Mouse (Mus musculus) forelimb bud, embryonic 11.5 days (tissue): ENCODE measurements at regions not wholly inside any gene's neighbourhood (a gene's known extent, or its start where the extent isn't known, plus 50 kb on each side); places are given as distances from the start of the nearest gene placed in this dataset.

Source experiments
- DNase-seq: peaks from one replicate; pipeline ENCODE4 v3.0.0-alpha.2; 2012; ENCODE audit warnings: low read depth, low spot score

DNA sequence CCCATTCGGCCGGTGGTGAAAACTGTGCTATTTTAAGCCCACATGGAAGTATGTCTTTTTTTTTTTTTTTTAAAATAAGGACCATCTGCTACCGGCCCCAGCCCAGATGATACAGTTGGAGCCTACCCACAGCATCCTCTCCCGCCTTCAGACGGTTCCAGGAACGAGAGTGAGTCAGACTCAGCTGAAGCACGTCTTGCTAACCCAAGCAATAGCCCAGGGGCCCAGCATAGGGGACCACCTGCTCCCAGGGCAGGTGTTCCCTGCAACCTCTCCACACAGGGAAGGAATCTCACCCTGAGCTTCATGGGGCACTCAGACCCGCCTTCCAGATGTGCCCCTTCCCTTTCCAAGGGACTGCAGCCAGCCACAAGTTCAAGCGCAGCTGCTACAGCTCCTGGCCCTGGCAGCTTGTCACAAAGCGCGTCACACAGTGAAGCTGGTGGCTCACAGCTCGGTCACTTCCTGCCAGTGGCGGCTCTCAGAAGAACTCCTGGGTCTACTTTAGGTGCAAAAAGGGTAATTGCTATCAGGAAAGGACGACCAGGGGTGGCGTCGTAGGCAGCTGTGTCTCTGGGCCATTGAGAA, 92.3 kb upstream of the Id2 start:
- DNase-seq, result peak; percentile 31

DNA sequence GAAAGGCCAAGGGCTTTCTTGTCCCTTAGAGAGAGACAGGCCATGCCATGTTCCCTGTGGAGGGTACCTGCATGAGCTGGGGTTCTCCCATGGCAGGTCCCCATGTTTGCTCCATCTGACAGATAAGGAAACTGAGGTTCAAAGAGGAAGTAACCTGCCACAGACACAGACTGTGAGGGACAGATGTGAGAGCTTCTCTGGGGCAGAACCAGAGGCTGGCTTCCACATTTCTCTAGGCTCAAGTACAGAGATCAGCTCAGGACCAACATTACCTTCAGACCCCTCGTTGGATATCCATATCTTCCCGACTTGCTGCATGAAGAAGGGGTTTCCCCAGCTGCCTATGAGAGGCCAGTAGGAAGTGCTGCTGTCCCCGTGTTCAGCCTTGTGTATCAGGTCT, 91.6 kb upstream of the Id2 start:
- DNase-seq, result no peak

DNA sequence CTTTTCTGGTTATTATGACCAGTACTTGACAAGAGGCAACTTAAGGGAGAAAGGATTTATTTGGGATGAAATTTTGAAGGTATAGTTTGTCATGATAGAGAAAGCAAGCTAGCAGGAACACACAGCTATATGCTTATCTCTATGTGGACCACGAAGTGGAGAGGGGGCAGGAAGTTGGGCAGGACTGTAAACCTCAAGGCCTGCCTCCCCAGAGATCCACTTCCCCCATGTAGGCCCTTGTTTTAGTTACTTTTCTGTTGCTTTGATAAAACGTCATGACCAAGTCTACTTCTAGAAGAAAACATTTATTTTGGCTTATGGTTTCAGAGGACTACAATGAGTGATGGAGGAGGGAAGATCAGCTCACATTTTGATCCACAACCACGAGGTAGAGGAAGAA, 90.3 kb upstream of the Id2 start:
- DNase-seq, result no peak

DNA sequence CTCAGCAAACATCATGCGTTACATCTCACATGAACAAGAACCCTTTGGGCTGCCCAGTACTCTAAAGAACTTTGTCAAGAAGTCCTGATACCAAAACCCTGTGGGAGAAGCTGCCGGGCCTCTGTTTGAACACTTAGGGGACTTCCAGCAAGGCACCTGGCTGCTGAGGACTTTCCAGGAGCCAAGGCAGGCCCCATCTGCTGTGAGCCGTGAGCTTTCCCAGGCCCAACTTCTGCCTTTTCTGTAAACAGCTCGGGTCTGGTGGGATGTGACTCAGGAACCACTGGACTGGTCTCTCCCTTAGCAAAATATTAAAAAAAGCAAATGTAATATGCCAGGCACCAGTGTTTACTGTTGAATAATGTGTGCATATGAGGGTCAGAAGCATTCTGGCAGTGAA, 85.7 kb upstream of the Id2 start:
- DNase-seq, result no peak

DNA sequence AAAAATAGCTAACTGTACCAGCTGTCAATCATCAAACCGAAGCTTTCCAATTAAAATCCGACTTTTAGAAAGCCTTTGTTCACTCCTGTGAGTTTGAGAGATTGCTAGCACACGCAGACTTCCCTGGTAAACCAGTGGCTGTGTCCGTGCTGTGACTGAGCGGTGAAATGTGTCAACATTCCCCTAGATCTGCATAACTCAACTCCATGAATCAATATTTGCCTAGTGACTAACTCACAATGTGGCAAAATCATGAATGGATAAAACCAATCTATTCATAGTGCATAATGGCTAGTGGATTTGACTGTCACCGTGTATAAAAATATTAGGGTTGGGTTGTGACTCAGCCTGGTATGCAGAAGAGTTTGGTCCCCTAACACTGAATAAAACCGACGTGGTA, 84.4 kb upstream of the Id2 start:
- no peak for DNase-seq

DNA sequence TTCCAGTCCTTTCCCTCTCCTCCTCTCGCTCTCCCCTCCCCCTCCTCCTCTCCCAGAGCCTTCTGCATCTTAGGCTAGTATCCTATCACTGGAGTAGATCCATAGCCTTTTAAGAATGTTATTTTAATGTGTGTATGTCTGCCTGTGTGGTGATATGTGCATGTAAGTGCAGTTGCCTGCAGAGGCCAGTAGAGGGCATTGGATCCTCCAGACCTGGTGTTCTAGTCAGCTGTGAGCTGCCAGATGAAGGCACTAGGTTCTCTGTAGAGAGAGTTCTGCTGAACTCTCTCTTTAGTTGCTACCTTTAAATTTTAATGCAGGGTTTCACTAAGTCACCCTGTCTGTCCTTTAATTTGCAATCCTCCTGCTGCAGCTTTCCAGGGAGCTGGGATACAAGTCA, 83.9 kb upstream of the Id2 start:
- no peak for DNase-seq

DNA sequence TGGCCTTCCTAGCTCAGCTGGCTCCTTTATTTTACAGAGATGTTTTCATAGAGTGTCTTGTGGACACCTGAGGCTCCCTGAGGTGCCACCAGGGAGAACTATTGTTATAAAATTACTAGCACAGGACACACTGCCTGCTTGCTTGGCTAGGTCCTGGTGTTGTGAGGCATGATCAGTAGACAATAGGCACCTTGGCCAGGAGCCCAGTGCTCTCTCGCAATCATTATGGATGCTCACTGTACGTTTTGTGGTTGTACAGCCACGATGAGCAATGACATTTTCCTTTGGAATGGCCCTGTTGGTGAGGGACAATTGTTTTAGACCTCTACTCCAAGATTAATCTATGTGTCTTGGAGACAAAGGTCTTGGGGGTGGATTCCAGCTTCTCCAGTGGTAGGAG, 83.3 kb upstream of the Id2 start:
- DNase-seq, result no peak

DNA sequence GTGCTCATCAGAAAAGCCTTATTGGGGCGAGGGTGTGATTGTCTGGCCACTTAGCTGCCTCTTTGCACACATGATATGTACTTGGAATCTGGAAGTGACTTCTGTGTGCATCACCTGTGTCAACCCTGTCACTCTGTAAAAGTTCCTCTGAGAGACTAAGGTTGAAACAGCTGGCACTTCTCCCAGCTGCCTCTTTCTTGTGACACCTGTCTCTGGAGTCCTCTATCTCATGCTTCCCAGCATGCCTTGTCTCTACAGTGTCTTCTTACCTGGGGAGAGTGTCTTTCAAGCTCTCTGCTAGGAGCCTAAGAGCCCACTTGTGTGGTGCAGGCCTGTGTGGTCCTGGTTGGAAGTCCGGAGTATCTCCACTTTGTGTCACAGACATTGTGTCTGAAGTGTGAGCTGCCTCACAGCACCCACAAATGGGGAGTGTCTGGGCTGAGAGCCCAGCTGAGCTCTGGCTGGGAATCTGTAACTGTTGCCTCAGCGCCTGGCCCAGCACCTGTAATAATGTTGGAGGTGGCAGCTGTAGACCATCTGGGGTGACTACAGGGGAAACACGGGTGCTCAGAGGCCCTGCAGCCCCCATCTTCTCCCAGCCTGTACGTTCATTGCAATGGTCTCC, 81.7 kb upstream of the Id2 start:
- no peak for DNase-seq

DNA sequence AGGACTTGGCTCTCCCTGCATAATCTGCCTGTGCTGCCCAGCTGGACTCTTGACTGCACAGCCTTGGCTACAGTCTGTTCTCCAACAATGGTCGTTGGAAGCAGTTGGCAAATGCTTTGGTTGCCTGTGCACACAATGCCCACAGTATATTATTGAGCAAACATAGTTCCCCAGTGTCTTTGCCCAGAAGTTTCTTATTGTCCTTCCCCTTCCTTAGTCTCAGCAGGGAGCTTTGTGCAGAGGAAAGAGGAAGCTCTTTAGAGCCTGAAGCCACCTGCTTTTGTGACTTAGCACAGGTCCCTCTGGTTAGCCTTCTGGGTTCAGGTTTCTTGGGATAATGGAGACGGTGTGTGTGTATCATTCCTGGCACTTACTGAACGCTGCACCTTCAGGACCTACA, 80.9 kb upstream of the Id2 start:
- DNase-seq, result no peak

DNA sequence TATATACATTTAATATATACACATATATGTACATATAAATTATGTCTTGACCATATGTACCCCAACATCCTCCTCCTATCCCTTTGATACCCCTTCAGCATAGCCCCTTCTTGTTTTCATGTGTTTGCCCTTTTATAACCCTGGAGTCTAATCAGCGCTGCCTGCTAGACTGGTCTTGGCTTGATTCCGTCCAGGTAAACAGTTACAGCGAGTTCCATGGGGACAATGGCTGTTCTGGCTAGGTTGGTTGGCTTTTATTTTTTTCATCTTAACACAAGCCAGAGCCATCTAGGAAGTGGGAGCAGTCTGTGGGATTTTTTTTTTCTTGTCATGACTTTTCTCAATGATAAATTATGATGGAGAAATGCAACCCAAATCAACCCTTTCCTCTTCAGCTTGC, 79.6 kb upstream of the Id2 start:
- DNase-seq, result no peak

DNA sequence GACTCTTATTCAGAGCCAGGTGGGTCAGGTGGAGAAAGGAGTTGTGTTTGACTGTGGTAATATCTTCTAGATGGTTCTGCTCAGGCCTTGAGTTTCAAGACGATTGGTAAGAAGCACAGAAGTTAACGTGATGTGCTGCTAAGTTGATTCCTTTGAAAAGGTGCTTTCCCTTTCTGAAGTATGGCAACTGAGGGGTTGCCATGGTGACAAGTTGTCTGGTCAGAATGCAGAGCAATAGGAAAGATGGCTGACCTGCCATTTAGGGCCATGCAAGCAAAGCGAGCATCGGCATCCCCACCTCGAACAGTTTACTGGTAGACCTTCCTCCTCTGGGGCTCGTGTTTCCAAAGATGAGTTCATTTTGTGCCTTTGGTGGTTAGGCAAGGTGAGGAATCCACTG, 76.1 kb upstream of the Id2 start:
- no peak for DNase-seq

DNA sequence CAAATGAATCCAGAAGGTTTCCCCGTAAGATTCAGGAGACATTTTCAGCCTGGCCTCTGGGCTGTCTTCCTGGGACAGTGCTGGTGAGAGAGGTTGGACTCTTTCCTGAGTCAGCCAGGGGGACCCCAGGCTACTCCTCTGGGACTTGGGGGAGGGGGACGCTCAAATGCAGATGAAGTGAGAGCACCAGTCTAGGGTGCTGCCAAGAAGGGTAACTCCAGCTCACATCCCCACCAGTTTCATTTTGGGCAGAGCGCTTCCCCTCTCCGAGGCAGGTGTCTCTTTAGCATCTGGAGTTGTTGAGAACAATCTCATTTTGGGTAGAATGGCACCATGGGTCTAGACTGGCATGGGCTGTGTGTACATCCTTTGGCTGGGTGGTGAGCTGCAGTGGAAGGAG, 75.5 kb upstream of the Id2 start:
- no peak for DNase-seq

DNA sequence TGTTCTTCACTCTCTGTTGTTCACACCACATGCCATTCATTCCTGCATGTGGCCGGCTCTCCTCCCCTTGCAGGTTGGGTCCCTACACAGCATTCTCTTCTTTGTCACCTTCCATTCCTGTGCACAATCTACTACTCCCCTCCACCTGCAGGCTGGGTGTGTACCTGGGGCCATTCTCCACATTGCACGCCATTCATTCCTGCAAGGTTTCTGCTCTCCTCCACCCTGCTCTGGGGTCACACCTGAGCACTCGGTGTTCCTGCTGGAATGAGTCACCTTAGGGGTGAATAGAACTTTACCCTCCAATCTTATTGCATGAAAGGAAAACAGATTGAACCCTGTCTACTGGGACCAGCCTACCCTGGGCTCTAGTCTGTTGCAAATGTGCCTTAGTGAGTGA, 72.7 kb upstream of the Id2 start:
- DNase-seq, result no peak

DNA sequence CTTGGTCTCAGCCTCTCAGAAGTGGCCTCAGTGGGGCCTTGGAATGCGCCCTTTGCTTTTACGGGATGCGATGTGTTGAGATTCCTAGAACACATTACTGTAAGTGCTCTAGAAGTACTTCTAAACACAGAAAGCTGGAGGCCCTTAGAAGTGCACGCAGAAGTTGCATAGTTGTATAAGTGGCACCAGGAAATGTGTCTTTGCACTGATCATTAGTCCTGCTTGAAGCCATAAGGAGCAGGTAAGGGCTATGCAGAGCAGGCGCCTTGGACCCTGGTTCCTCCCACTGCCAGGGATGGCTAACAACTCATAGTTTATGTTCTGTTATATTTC, 71.2 kb upstream of the Id2 start:
- no peak for DNase-seq

DNA sequence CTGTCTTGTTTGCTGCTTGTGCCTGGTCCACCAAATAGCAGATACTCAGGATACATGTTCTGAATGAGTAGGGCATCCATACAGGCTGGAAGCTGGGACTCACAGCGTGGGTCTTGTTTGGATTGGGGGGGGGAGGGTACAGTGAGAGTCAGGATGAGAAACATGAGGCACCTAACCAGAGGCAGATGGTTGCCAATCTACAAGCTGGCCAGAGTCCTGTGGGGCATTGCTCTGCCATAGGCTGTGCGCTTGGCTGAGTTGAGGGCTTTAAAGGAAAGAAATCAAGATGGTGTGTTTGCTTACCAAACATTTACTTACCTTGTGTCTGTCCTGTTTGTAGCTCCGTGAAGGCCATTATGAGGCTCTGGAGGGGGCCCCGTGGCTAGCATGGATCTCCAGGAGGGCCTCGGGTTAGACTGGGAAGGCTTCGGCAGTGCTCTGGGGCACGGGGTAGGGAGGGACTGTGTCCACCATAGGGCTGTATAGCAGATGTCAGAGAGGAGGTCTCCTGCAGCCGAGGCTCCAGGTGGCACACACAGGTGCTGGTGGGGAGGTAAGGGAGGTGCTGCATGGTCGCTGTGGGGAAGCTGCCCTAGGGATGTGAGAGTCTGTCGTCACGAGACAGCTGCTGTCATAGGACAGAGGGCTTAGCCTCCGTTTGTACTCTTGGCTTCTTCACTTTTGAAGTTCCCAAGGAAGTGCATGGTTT, 70.7 kb upstream of the Id2 start:
- no peak for DNase-seq

DNA sequence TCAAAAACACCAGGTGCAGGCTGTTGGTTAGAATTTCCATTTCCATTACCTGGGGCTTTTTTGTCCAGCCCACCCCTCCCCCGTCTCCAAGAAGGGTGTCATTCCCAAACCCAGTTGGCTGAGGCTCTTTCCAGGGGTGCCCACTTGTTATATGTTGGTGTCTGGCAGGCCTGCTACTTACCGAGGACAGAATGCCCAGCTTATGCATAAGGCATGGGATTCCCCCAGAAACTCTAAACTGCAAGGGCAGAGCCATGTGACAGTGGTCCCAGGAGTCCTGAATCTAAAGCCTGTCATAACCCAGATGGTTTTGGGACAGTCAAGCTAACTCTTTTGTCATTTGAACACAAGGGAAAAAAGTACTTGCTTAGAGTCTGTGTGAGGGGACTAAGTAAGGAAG, 69.6 kb upstream of the Id2 start:
- no peak for DNase-seq

DNA sequence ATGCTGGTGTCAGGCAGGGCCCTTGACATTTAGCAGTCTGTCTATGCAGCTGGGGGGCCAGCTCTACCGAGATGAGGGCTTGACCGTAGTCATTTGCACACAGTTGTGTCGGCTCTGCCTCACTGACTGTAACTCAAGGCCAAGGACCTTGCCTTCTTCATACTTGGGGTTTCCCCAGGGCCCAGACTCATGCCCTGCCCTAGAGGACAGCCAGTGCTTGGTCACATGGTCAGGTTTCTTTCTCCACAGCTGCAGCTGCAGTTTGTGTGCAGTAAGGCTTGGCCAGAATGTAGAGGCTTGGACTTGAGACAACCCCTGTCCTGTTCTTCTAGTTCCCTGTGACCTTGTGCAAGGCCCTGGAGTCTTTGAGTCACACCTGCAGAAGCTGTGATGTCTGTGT, 68.7 kb upstream of the Id2 start:
- no peak for DNase-seq

DNA sequence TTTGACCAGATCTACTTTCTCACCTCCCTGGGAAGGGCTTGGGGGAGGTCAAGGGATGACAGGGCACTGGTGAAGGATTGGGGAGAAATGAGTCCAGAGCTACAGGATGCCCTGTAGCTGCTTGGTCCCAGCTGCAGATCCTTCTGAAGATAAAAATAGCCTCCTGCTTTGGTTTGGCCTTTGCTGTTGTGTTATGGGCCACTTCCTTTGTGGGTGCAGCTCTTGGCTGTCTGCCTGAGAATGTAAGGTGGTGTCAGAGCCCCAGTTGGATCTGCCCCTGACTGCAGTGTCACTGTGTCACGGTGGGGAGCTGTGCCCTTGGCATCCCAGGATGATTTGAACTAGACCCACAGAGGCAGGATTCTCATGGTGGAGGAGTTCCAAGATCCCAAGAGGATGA, 67.8 kb upstream of the Id2 start:
- no peak for DNase-seq

DNA sequence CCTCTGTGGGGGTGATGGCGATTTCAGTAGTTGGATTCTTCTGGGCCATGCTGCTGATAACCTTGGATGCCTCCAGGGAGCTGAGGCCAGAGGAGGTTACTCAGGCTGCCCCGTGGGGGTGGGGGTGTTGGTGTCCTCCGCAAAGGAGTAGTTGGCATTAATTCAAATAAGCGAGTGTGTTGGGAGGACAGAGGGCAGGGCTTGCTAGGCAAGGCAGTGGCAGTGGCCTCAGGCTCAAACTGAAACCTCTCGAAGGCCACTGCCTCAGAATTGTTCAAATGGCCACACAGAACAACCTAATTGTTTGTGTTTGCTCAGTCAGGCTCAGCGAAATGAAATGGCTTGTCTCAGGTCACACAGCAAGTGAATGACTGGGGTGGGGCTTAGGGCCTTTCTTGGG, 66.6 kb upstream of the Id2 start:
- DNase-seq, result no peak

DNA sequence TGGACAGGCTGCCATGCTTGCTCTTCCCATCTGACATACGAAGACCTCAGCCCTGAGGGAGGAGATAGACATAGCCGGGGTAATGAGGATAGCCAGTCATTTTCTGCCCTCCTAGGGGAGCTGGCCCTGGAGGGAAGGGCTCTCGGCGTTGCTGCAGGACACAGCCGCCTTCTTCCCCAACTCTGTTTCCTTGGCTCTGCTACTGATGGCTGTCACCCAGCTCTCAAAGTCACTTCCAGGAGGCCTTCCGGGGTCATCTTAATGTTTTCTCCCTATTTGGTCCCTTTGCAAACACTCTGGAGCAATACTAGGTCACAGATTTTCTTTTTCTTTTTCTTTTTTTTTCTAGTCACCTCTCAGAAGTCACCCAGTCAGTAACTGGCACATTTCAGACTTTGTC, 65.9 kb upstream of the Id2 start:
- no peak for DNase-seq

DNA sequence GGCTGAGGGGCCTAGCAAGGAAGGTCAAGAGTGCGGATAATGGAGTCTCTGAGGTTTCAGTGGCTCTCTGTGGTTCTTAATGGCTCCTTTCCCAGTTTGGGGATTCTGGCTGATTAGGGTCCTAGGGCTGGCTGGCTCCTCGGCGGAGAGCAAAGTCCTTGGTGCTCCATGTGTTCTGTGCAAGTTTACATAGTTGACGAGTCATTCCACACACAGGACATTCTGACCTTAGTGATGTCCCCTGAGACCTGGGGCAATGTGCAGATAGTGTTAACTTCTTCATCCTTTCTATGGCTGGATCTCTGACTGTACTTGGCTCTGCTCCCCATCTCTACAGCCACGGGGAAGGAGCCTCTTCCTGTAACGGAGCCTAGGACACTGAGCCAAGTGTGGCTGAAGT, 65.0 kb upstream of the Id2 start:
- no peak for DNase-seq

DNA sequence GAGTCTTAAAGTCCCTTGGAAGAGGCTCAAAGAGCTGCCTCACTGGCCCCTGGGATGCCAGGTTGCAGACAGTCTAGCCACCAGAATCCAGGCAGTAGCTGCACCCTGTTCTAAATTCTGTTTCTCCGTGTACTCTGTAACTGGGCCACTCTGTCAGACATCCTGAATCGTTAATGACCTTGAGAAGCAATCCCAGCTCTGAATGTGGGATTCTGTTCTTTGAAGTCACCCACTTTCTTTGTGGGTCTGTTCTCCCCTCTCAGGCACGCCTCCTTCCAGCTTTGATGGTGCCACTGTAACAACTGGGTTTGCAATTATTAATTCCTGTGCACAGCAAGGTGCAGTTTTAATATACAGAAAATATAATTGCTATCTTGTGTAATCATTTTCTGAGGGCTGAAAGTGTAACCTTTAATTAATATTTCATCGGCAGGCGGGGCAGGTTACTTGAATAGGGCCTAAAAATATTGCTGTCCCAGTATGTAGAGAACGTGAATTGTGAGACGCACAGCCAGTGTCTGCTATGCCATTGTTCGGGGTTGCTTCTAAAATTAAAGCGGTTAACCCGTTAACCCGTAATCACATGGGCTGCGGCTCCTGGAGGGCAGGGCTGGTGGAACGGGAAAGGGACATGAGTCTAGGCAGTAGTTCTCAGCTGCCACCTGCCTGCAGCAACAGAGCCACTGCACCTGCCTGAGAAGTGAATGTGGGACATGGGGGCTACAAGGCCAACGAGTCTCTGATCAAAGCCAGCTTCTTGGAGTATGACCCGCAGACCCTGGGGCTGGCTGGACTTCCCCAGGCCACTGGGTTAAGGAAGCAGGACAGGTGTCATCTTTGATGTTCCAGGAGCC, 64.3 kb upstream of the Id2 start:
- no peak for DNase-seq

DNA sequence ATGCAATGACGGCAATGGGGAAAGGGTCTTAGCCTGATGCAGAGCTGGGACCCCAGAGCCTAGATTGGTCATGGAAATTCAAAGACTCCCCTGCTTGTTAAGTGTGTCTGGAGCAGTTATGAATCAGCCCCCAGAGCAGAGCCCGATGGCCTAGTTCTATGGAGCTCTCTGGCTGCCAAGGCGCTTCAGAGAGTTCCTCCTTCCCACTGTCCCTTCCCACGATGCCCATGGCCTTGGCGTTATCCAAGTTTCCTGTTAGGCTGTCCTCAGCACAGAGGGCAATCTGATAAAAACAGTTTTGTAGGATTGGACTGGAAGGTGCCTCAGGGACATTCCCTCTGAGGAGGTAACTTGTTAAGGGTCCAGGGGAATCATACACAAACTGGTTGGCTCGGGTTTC, 62.2 kb upstream of the Id2 start:
- DNase-seq, result no peak
